Comparison of ENCODE assay signal across 12 mouse cellular contexts in the genomic region with DNA sequence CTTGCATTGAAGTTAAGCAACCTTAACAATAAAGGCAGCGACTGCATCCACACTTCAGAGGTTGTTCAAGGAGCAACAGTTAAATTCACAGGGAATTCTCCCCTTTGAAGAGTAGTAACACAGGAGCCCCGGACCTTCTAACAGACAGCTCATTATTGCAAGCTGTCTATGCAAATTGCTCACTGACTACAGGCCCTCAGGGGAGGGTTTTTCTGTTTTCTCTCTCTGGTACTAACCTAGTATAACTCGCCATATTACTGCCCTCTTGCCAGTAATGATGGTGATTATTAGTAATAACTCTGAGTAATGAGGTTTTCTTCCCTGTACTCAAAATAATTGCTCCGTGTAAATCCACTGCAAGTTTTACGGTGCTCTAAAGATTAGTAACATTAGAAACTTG.
"Had no signal": no experiment of that assay in that cellular context is flagged by ENCODE, and none has a peak within 500 bp of the region (broad histone marks: within the 10 kb centered on the region; RNA-seq: fewer than 3 reads in every experiment).

No protein-coding gene starts in this region.

- H3K4me3 ChIP-seq: left cerebral cortex, adult 2 months; liver, embryonic 13.5 days had no signal

- H3K36me3 ChIP-seq: liver, embryonic 13.5 days had no signal

- H3K9ac ChIP-seq: liver, embryonic 13.5 days had no signal

- ATAC-seq: intestine, embryonic 16.5 days had no signal

- H3K4me2 ChIP-seq: liver, embryonic 13.5 days had no signal

- H3K4me1 ChIP-seq: liver, embryonic 13.5 days had no signal

- H3K27ac ChIP-seq: kidney, postnatal 0 days; left cerebral cortex, adult 2 months; liver, embryonic 13.5 days had no signal

- H3K27me3 ChIP-seq: liver, embryonic 13.5 days had no signal

- H3K9me3 ChIP-seq: liver, embryonic 13.5 days had no signal

- DNase-seq: kidney, adult 2 months; kidney, postnatal 25 days; layer of hippocampus, postnatal 36 days; liver, embryonic 13.5 days; lung, adult 2 months; lung, postnatal 14 days; lung, postnatal 4 days; thymus, adult 18-20 months; thymus, postnatal 36 days had no signal
